Mouse (Mus musculus) forebrain, postnatal 0 days (tissue): ENCODE measurements at regions not wholly inside any gene's neighbourhood (a gene's known extent, or its start where the extent isn't known, plus 50 kb on each side); places are given as distances from the start of the nearest gene placed in this dataset.

Experiments used
- ATAC-seq: fragments of 200-750 bp; cut with Nextera tagmentation; 2 replicates; pipeline ENCODE4 v1.8.0; 2017; ENCODE audit warnings: mild to moderate bottlenecking, moderate library complexity
- DNase-seq: peaks from one replicate; pipeline ENCODE4 v3.0.0-alpha.2; 2015
- H3K27ac ChIP-seq: fragments of 300-500 bp; sonication (generic); 2 replicates; pipeline ENCODE4 v1.5.1; 2014; ENCODE audit warnings: low read depth, mild to moderate bottlenecking, antibody characterized with exemption, low read length, moderate library complexity, mixed read lengths
- H3K27me3 ChIP-seq: fragments of 300-500 bp; sonication (generic); 2 replicates; pipeline ENCODE4 v1.6.1; 2014; ENCODE audit warnings: mild to moderate bottlenecking, low read length, mixed read lengths; ENCODE audit not compliant: insufficient read depth
- H3K36me3 ChIP-seq: fragments of 300-500 bp; sonication (generic); 2 replicates; pipeline ENCODE4 v1.6.1; 2014; ENCODE audit warnings: mild to moderate bottlenecking, moderate library complexity; ENCODE audit not compliant: insufficient read depth
- H3K4me1 ChIP-seq: fragments of 300-500 bp; sonication (generic); 2 replicates; pipeline ENCODE4 v1.6.1; 2014; ENCODE audit warnings: antibody characterized with exemption; ENCODE audit not compliant: insufficient read depth
- H3K4me2 ChIP-seq: fragments of 300-500 bp; sonication (generic); 2 replicates; pipeline ENCODE4 v1.6.1; 2014; ENCODE audit warnings: low read depth, mild to moderate bottlenecking, moderate library complexity
- H3K4me3 ChIP-seq: fragments of 300-500 bp; sonication (generic); 2 replicates; pipeline ENCODE4 v1.5.1; 2014; ENCODE audit warnings: low read depth, low read length, mixed read lengths
- H3K9ac ChIP-seq: fragments of 300-500 bp; sonication (generic); 2 replicates; pipeline ENCODE4 v1.6.1; 2014; ENCODE audit warnings: mild to moderate bottlenecking
- H3K9me3 ChIP-seq: fragments of 300-500 bp; sonication (generic); 2 replicates; pipeline ENCODE4 v1.6.1; 2016; ENCODE audit warnings: low read length
- CTCF ChIP-seq: sonication (generic); IDR thresholded peaks from 2 replicates; pipeline ENCODE4 v1.5.1; 2016; ENCODE audit warnings: antibody characterized with exemption, control low read depth, low read depth
- WGBS: fragments of 180-500 bp; shearing (Covaris S2); extraction: QIAGEN DNeasy Blood & Tissue Kit; methylation state at CpG from one replicate; pipeline ENCODE4 v1.1.7; 2014; 5-methylcytosine and 5-hydroxymethylcytosine counted together

- no peaks in the 10 kb centered on the region for H3K9me3 ChIP-seq
- DNase-seq = peak; percentile 62
- TF ChIP-seq CTCF = no peak
- no peak overlapping the region for H3K4me2 ChIP-seq
- ATAC-seq = no peak
- no peaks in the 10 kb centered on the region for H3K36me3 ChIP-seq
- WGBS = 33% methylated on average over 5 of the region's 5 CpGs
- no peaks in the 10 kb centered on the region for H3K27me3 ChIP-seq
- peaks cover 4% of the 10 kb centered on the region; the same call in 1 of the 2 replicates for H3K4me1 ChIP-seq
- H3K9ac ChIP-seq = no peak overlapping the region
- 0 out of 2 replicates have a peak overlapping the region, but pooled peaks have one; percentile 15 for H3K27ac ChIP-seq
- H3K4me3 ChIP-seq = no peak overlapping the region
Observed at GRCm38 (mm10) chr9:112525377-112525776, 289.6 kb upstream of the Arpp21 start.

- Histone ChIP-seq H3K9ac (no peak overlapping the region), H3K9me3 (no peaks in the 10 kb centered on the region), H3K36me3 (no peaks in the 10 kb centered on the region), H3K4me2 (no peak overlapping the region), H3K4me1 (peaks cover 4% of the 10 kb centered on the region; the same call in 1 of the 2 replicates), H3K27ac (no peak overlapping the region), H3K4me3 (no peak overlapping the region), H3K27me3 (no peaks in the 10 kb centered on the region)
- TF ChIP-seq CTCF = no peak
- WGBS = 83% methylated on average over 3 of the region's 3 CpGs
- ATAC-seq (no peak), DNase-seq (no peak)
Observed at GRCm38 (mm10) chr9:112523251-112523650, 287.5 kb upstream of the Arpp21 start.

- no peaks in the 10 kb centered on the region for H3K4me1 ChIP-seq
- H3K27ac ChIP-seq = no peak overlapping the region
- H3K4me2 ChIP-seq = no peak overlapping the region
- DNase-seq = no peak
- H3K9ac ChIP-seq = no peak overlapping the region
- ATAC-seq = no peak
- 38% methylated on average over 2 of the region's 2 CpGs for WGBS
- H3K36me3 ChIP-seq = no peaks in the 10 kb centered on the region
- no peak overlapping the region for H3K4me3 ChIP-seq
- H3K9me3 ChIP-seq = no peaks in the 10 kb centered on the region
- TF ChIP-seq CTCF = no peak
- H3K27me3 ChIP-seq = no peaks in the 10 kb centered on the region
Observed at GRCm38 (mm10) chr9:112510716-112511115, 275.0 kb upstream of the Arpp21 start.

- DNase-seq = no peak
- 64% methylated on average over 2 of the region's 2 CpGs for WGBS
- Histone ChIP-seq H3K27me3 (no peaks in the 10 kb centered on the region), H3K27ac (no peak overlapping the region), H3K4me1 (no peaks in the 10 kb centered on the region), H3K9ac (no peak overlapping the region), H3K4me3 (no peak overlapping the region), H3K9me3 (no peaks in the 10 kb centered on the region), H3K36me3 (no peaks in the 10 kb centered on the region), H3K4me2 (no peak overlapping the region)
- no peak for TF ChIP-seq CTCF
- ATAC-seq = no peak
Observed at GRCm38 (mm10) chr9:112506871-112507270, 271.1 kb upstream of the Arpp21 start.

GRCm38 (mm10) chr9:112498676-112499075 is 262.9 kb upstream of the Arpp21 start:
- no peaks in the 10 kb centered on the region for H3K9me3 ChIP-seq
- 60% methylated on average over 4 of the region's 4 CpGs for WGBS
- no peaks in the 10 kb centered on the region for H3K4me1 ChIP-seq
- no peak for TF ChIP-seq CTCF
- H3K36me3 ChIP-seq = no peaks in the 10 kb centered on the region
- ATAC-seq (no peak; the same call in 1 of the 2 replicates), DNase-seq (peak; percentile 18)
- no peak overlapping the region for H3K4me2 ChIP-seq
- H3K27ac ChIP-seq = peak overlapping the region; percentile 9; the same call in 1 of the 2 replicates
- H3K4me3 ChIP-seq = no peak overlapping the region
- no peaks in the 10 kb centered on the region for H3K27me3 ChIP-seq
- H3K9ac ChIP-seq = no peak overlapping the region

GRCm38 (mm10) chr9:112495930-112496527 is 260.3 kb upstream of the Arpp21 start:
- peak; percentile 32 for DNase-seq
- Histone ChIP-seq H3K4me1 (no peaks in the 10 kb centered on the region), H3K4me2 (no peak overlapping the region), H3K36me3 (no peaks in the 10 kb centered on the region), H3K27ac (no peak overlapping the region; the same call in 1 of the 2 replicates), H3K4me3 (no peak overlapping the region), H3K9ac (no peak overlapping the region), H3K27me3 (no peaks in the 10 kb centered on the region), H3K9me3 (no peaks in the 10 kb centered on the region)
- ATAC-seq = peak; percentile 71; the same call in 1 of the 2 replicates
- WGBS = 37% methylated on average over 4 of the region's 4 CpGs
- TF ChIP-seq CTCF = no peak

GRCm38 (mm10) chr9:112490963-112491362 is 255.2 kb upstream of the Arpp21 start:
- WGBS = 31% methylated on average over 1 of the region's 1 CpGs
- Histone ChIP-seq H3K9me3 (no peaks in the 10 kb centered on the region), H3K36me3 (no peaks in the 10 kb centered on the region), H3K27me3 (no peaks in the 10 kb centered on the region), H3K4me1 (no peaks in the 10 kb centered on the region), H3K27ac (no peak overlapping the region), H3K9ac (no peak overlapping the region), H3K4me3 (no peak overlapping the region), H3K4me2 (no peak overlapping the region)
- DNase-seq (peak; percentile 59), ATAC-seq (peak; percentile 45; the same call in 1 of the 2 replicates)
- TF ChIP-seq CTCF = no peak
